Mouse (Mus musculus): ENCODE measurements around the gene Rasa3.
A peak's percentile ranks its signal among the peaks of the same experiment; 100 is the strongest.

Rasa3 gene

GRCm38 (mm10) chr8:13611702-13612101 is 65.7 kb downstream of the Rasa3 start:
- no peak for DNase-seq

DNA sequence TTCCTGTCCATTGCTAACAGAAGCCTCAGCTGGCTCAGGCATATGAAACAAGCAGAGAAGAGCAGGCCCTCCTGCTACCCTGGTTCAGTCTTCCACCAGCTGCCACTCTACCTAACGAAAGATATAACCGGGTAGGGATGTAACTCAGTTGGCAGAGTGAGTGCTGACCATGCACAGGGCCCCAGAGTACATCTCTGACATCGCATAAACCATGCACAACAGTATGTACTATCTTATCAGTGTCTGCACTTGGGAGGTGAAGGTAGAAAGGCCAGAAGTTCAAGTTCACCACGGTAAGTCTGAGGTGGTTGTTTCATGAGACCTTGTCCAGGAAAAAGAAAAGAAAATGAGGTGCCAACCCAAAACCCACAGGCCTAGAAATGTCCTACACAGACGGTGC is 67.4 kb downstream of the Rasa3 start:
- no peak for DNase-seq

- no peak for DNase-seq
Measured at GRCm38 (mm10) chr8:13608946-13609345, 68.5 kb downstream of the Rasa3 start.

- DNase-seq: no peak
Measured at GRCm38 (mm10) chr8:13605920-13606480, 71.4 kb downstream of the Rasa3 start.

GRCm38 (mm10) chr8:13602621-13603020 is 74.8 kb downstream of the Rasa3 start:
- DNase-seq: peak; percentile 36

- peak; percentile 48 for DNase-seq
Measured at GRCm38 (mm10) chr8:13601166-13601565, 76.2 kb downstream of the Rasa3 start.

GRCm38 (mm10) chr8:13600716-13601115 is 76.7 kb downstream of the Rasa3 start:
- DNase-seq: no peak

GRCm38 (mm10) chr8:13600204-13600603 is 77.2 kb downstream of the Rasa3 start:
- DNase-seq: peak; percentile 78

GRCm38 (mm10) chr8:13597777-13598176 is 79.6 kb downstream of the Rasa3 start:
- no peak for DNase-seq

DNA sequence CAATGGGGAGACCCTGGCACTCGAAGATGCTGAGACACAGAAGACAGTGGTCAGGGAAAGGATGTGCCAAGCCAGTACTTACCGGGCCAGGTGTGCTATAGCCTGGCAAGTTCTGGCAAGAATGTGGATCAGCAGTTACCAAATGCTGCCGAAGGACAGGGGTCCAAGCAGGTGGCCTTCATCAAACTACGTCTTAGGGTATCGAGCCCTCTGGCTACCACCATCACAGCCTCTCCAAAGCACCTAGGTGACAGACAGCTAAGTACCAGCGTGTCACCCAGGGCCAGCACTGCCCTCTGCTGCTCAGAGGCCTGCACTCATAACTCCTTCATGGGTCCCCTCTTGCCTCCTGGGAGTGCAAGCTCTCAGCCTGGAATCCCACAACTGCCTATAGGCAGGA is 81.5 kb downstream of the Rasa3 start:
- no peak for DNase-seq

DNA sequence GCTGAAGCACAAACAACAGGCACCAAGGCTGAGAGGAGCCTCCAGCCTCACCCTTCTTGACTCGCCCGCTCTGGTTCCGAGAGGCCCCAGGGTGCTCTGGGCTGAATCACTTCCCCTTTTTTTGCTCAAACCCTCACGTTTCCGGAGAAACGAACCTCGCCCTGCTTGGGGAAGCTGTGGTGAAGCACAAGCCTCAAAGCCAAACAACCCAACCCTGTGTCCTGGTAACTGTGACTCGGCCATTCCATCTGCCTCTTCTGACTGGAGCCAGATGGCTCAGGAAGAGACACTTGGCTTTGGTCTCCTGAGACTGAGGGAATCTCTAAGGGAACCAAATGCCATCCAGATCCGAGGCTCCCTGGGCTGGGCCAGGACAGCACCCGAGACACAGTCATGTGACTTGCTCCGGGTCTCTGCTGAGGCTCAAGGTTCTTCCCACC is 82.5 kb downstream of the Rasa3 start:
- peak; percentile 68 for DNase-seq

- DNase-seq: no peak
Measured at GRCm38 (mm10) chr8:13593340-13593739, 84.1 kb downstream of the Rasa3 start.

- no peak for DNase-seq
Measured at GRCm38 (mm10) chr8:13591246-13591645, 86.2 kb downstream of the Rasa3 start.

GRCm38 (mm10) chr8:13589071-13589470 is 88.3 kb downstream of the Rasa3 start:
- DNase-seq: no peak

GRCm38 (mm10) chr8:13584652-13585051 is 92.8 kb downstream of the Rasa3 start:
- DNase-seq: no peak

DNA sequence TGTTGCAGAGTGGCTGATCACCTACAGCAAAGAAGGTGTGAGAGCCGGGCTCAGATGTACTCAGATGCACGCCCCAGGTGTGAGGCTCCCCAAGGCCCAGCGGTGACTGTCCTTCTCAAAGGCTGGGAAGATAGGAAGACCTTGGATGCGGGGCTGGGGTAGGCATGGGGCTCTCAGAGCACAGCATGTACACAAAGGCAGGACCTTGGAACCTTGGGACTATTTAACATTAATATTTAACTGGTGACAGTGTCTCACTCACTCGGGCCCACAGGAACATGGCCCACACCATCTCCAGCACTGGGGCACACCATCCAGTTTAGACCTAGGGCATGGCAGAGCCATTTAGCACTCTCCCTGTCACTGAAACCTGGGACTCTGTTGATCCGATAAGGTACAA is 99.5 kb downstream of the Rasa3 start:
- DNase-seq: no peak

- no peak for DNase-seq
Measured at GRCm38 (mm10) chr8:13571999-13572398, 105.4 kb downstream of the Rasa3 start.

- no peak for DNase-seq
Measured at GRCm38 (mm10) chr8:13562118-13562517, 115.3 kb downstream of the Rasa3 start, which contains the start of gene 1700029H14Rik. TSS of gene 1700029H14Rik (minus strand) at chr8:13562461.

- DNase-seq: no peak
Measured at GRCm38 (mm10) chr8:13557526-13557925, 119.9 kb downstream of the Rasa3 start.

- DNase-seq: no peak
Measured at GRCm38 (mm10) chr8:13551574-13551830, 125.9 kb downstream of the Rasa3 start.

DNA sequence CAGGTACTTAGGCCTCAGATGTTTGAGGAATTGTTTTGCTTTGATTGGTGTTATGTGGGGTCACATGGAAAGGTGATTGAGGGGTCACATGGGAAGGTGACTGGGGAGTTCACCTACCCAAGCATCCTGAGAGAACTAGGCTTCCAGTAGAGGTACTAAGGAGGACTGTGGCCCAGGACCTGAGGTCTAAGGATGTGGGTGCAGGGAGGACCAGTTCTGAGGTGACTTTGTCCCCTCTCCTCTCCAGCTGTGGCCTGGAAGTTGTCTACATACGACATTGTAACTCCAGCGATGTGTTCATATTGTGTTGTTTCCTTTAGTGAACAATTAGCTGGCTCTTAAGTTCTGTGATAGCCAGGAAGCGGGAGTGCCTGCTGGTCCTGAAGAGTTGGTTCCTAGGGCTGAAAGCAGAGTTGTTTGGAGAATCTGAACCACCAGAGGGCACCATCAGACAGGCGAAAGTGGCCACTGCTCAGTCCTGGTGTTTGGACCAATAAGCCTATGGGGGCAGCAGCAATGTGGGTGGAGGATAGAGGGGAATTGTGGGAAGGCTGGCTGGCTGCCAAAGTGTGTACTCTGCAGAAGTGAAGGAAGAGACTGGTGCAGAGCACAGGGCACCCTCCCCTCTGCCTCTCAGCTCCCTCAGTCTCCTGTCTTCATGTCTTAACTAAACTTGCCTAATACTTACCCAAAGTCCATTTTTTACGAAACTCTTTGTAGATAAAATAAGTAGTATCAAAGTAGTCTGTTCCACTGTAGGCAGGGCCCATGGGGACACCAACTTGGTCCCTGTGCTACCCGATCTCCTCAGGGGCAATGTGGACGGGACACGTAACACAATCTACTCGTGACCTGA is 126.5 kb downstream of the Rasa3 start:
- DNase-seq: peak; percentile 81

DNA sequence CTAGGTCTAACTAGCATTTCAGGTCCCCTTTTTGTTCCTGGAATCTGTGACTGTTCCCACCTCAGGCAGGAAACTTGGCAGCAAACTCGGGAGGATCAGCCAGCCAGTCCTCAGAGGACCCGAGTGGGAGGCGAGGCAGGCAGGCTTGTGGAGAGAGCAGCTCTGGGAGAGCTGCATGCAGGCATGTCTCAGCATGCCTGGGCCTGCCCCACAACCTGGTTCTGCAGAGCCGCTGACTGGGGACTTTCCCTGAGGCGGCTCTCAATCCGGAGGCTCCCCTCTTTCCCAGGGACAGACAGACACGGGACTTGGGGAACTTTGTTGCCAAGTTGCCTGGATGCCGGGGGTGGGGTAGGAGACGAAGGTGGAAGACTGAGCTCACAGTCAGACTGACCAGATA is 128.6 kb downstream of the Rasa3 start:
- no peak for DNase-seq

DNA sequence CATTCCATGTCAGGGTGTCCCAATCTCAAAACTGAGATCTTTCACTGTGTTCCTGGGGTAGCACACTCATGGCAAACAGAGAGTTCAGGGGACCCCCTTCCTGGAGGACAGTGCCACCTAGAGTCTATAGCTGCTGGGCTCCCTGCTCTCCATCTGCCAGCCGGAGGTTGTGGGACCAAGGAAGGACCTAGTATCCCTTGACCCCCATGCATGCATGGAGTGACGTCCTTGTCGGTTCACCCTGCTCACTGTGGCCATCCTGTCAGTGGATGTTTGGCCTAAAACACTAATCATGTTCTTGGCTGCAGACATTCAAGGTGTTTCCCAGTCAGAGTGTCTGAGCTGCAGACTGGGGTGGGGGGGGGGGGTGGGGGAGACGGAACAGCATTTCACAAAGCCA is 129.2 kb downstream of the Rasa3 start:
- DNase-seq: peak; percentile 18

DNA sequence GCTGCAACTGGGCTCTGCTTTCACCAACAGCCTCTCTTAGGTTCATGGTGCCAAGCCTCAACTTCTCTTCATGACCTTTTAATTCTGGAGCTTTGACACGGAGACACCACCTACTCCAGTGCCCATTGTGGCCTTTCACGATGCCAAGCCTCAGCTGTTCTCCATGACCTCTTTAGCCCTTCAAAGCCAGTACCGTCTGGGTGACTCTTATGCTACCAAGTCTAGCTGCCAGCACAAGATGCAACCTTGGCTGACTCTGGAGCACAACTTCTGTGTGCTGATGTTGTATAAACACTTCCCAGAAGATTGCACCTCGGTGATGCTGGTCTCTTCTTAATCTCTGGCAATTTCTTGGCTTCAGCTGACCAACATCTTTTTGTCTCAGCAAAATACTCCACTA is 131.0 kb downstream of the Rasa3 start:
- no peak for DNase-seq

DNA sequence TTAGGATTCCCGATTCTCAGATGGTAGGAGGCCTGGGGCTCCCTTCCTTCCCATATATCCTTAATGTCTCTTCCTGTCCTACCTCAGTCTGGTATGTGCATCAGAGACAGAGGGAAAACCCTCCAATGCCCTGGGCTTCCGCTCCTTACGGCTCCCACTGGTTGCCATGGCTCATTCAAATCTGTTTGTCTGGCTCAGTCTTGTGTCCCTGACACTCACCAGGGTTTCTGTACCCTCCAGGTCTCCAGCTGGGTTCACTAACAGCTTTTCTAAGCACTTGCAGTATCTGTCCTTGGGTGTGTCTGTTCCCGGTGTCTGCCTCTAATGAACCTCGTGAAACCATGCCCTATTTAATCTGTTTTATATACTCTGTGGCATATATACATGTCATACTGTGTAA is 135.9 kb downstream of the Rasa3 start:
- DNase-seq: no peak
